Mouse (Mus musculus): ENCODE measurements around the gene Tbx5. TPM values are rescaled to one million over a fixed set of nuclear protein-coding genes. Genes with fewer than 3 reads are reported as not detected.

Gene Tbx5
- not detected in 2 replicates for total RNA-seq (2012; rRNA removed)
- not detected for polyA plus RNA-seq (2012; ENCODE audit: insufficient read depth in 1 of 2, insufficient read length in 2 of 2, low read depth in 1 of 2, low replicate concordance in 2 of 2, missing spikeins in 1 of 2)

DNA sequence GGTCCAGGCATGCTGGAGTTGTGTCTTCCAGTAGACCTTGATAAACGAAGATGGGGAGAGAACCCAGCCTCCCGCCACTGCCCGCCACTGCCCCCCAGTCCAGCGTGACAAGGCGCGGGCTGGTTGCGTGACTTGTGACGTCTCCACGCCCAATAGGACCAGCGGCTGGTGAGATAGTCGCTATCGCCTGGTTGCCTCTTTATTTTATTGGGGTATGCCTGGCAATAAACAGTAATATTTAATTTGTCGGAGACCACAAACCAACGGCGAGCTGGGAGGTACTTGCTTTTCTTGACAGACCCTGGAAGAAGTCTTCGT, at the start of gene Tbx5:
Gene Tbx5 (plus strand): TSS at position 190 of the 318 bp plus-strand sequence.
- DNase-seq (ENCODE audit: low read depth, low spot score) = no peak
- H3K36me3 ChIP-seq (ENCODE audit: control insufficient read depth in 1 of 2, insufficient read depth in 2 of 2, low read length in 2 of 2) = no peaks in the 10 kb centered on the region
- H3K4me1 ChIP-seq (ENCODE audit: control insufficient read depth in 1 of 2, insufficient read depth in 2 of 2, low read length in 2 of 2) = no peaks in the 10 kb centered on the region
- H3K79me2 ChIP-seq (ENCODE audit: control insufficient read depth, insufficient read depth, low read length, poor library complexity) = no peaks in the 10 kb centered on the region
- H3K27ac ChIP-seq (ENCODE audit: control insufficient read depth, low read depth, low read length) = no peak within 1 kb of the TSS
- H3K4me3 ChIP-seq (ENCODE audit: control insufficient read depth in 1 of 2, insufficient read depth in 1 of 2, low read depth in 2 of 2, low read length in 2 of 2) = no peak within 1 kb of the TSS
- TF ChIP-seq TBP (IDR thresholded peaks at IDR 0.05; ENCODE audit: low read depth, low read length) (no peak), ELF1 (IDR thresholded peaks at IDR 0.05; ENCODE audit: low read depth, low read length) (no peak), POLR2AphosphoS5 (IDR thresholded peaks at IDR 0.05; ENCODE audit: borderline replicate concordance, low read depth, low read length) (no peak), MYB (IDR thresholded peaks at IDR 0.05; ENCODE audit: low read depth, low read length) (no peak), NRF1 (IDR thresholded peaks at IDR 0.05; ENCODE audit: insufficient read depth, low read depth, low read length, poor library complexity, severe bottlenecking) (no peak), MYC (IDR thresholded peaks at IDR 0.05; ENCODE audit: low read depth, low read length) (no peak), CHD1 (IDR thresholded peaks at IDR 0.05; ENCODE audit: low read depth, low read length) (no peak), SIN3A (IDR thresholded peaks at IDR 0.05; ENCODE audit: low read length) (no peak)
- no peaks in the 10 kb centered on the region for H3K27me3 ChIP-seq (ENCODE audit: control insufficient read depth in 1 of 2, insufficient read depth in 2 of 2, low read length in 2 of 2)
- H3K9me3 ChIP-seq (replicated peaks; ENCODE audit: insufficient read depth, low read length) = no peaks in the 10 kb centered on the region
- no peak within 1 kb of the TSS for H3K9ac ChIP-seq (ENCODE audit: control insufficient read depth, low read depth, low read length, poor library complexity, severe bottlenecking)

DNA sequence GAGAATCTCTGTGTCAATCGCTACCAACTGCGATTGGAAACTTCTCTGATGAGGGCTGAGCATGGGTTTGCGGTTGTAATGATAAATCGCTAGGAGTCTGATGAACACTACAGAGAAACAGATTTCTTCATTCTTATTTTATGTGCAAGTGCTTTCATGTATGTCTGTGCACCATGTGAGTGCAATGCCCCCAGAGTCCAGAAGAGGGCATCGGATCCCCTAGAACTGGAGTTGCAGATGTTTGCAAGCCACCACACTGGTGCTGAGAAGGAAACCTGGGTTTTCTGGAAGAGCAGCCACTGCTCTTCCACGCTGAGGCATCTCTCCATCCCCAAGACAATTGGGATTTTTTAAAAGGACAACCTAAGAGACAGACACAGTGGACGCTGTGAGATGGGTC, 46.5 kb upstream of the Tbx5 start:
- Histone ChIP-seq H3K27me3 (ENCODE audit: control insufficient read depth in 1 of 2, insufficient read depth in 2 of 2, low read length in 2 of 2) (no peaks in the 10 kb centered on the region), H3K4me3 (ENCODE audit: control insufficient read depth in 1 of 2, insufficient read depth in 1 of 2, low read depth in 2 of 2, low read length in 2 of 2) (no peak overlapping the region), H3K4me1 (ENCODE audit: control insufficient read depth in 1 of 2, insufficient read depth in 2 of 2, low read length in 2 of 2) (no peaks in the 10 kb centered on the region), H3K27ac (ENCODE audit: control insufficient read depth, low read depth, low read length) (no peak overlapping the region), H3K9me3 (replicated peaks; ENCODE audit: insufficient read depth, low read length) (no peaks in the 10 kb centered on the region), H3K36me3 (ENCODE audit: control insufficient read depth in 1 of 2, insufficient read depth in 2 of 2, low read length in 2 of 2) (no peaks in the 10 kb centered on the region), H3K79me2 (ENCODE audit: control insufficient read depth, insufficient read depth, low read length, poor library complexity) (no peaks in the 10 kb centered on the region), H3K9ac (ENCODE audit: control insufficient read depth, low read depth, low read length, poor library complexity, severe bottlenecking) (no peak overlapping the region)
- no peak for TF ChIP-seq POLR2A (IDR thresholded peaks at IDR 0.05; ENCODE audit: control insufficient read depth in 1 of 2, insufficient read depth in 1 of 2, low read depth in 1 of 2, low read length in 2 of 2, poor library complexity in 1 of 2)
- no peak for TF ChIP-seq GABPA (IDR thresholded peaks at IDR 0.05; ENCODE audit: low read depth, low read length)
- peak; percentile 14 to 27 (median 27); a peak in 4 of 6 replicates for TF ChIP-seq CTCF (IDR thresholded peaks at IDR 0.05 in 2 of 3, conservative IDR thresholded peaks at IDR 0.05 in 1 of 3; ENCODE audit: control insufficient read depth in 1 of 3, insufficient read depth in 1 of 3, low read depth in 2 of 3, low read length in 3 of 3, poor library complexity in 1 of 3, severe bottlenecking in 1 of 3)
- no peak for TF ChIP-seq ZC3H11A (IDR thresholded peaks at IDR 0.05; ENCODE audit: low read depth, low read length)
- TF ChIP-seq TBP (IDR thresholded peaks at IDR 0.05; ENCODE audit: low read depth, low read length) = no peak
- TF ChIP-seq TCF12 (IDR thresholded peaks at IDR 0.05; ENCODE audit: low read depth, low read length) = no peak
- no peak for TF ChIP-seq USF1 (IDR thresholded peaks at IDR 0.05; ENCODE audit: low read depth, low read length)
- TF ChIP-seq SMC3 (IDR thresholded peaks at IDR 0.05; ENCODE audit: low read depth, low read length) = peak; percentile 17; the same call in 1 of the 2 replicates
- no peak for TF ChIP-seq POLR2AphosphoS5 (IDR thresholded peaks at IDR 0.05; ENCODE audit: borderline replicate concordance, low read depth, low read length)
- TF ChIP-seq KAT2A (conservative IDR thresholded peaks at IDR 0.05; ENCODE audit: low read depth, low read length) = no peak
- peak; percentile 4 for DNase-seq (ENCODE audit: low read depth, low spot score)
